Mouse (Mus musculus): ENCODE data around the gene Lin37. TPM values are rescaled to one million over a fixed set of nuclear protein-coding genes. Genes with fewer than 3 reads are reported as not detected.

The Lin37 gene
- polyA plus RNA-seq, 1 experiment, result 47.7 TPM

DNA sequence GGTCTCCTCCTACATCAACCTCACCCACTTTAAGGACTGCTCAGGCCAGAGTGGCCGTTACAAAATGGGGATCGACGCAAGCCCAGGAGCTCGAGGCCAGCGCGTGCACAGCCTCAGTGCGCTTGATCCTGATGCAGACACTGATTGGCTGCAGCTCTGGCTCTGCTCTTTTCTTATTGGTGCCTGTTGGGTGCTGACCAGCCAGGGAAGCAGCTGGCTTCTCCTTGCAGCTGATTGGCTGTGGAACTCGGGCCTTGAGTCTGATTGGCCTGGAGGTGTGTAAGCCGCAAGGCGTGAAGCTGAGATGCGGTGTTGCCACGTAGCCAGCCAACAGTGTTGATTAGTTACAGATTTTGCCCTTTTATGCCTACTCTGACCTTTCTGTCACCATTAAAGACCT lies 39.1 kb upstream of the Lin37 start, which contains the start of gene Zbtb32:
Gene Zbtb32 (minus strand): TSS at position 124 of the 400 bp plus-strand sequence.
- no peak within 1 kb of the TSS for H3K27ac ChIP-seq (ENCODE audit: control insufficient read depth, insufficient read depth, low read depth, low read length, poor library complexity)
- no peak for TF ChIP-seq CTCF (IDR thresholded peaks at IDR 0.05; ENCODE audit: control insufficient read depth, insufficient read depth, low read length)
- no peak for TF ChIP-seq POLR2A (IDR thresholded peaks at IDR 0.05; ENCODE audit: borderline replicate concordance, control insufficient read depth, low read depth, low read length)
- H3K4me1 ChIP-seq (ENCODE audit: control insufficient read depth, insufficient read depth, low read length), result peaks cover 2% of the 10 kb centered on the region; the same call in 1 of the 2 replicates
- WGBS, result 91% methylated on average over 12 of the region's 12 CpGs
- H3K4me3 ChIP-seq (replicated peaks; ENCODE audit: control insufficient read depth, low read depth, low read length), result no peak within 1 kb of the TSS

DNA sequence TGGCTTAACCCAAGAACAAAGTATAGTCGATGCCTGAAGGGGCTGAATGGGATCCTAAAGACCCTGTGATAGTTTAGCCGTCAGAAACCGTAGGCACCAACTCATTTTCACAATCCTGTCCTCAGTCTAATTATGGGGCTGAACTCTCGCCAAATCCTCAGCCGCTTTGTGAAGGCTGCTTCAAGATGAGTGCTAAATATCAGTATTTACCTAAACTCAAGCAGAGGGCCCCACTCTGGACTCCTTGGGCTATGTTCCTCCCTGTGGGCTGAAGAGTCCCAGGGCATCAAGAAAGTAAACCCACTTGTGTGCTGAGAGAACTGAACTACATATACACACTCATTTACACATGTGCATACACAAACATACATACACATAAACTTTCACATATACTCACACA lies 37.2 kb upstream of the Lin37 start:
- TF ChIP-seq POLR2A (IDR thresholded peaks at IDR 0.05; ENCODE audit: borderline replicate concordance, control insufficient read depth, low read depth, low read length) (no peak), CTCF (IDR thresholded peaks at IDR 0.05; ENCODE audit: control insufficient read depth, insufficient read depth, low read length) (no peak)
- 83% methylated on average over 5 of the region's 5 CpGs for WGBS
- H3K27ac ChIP-seq (ENCODE audit: control insufficient read depth, insufficient read depth, low read depth, low read length, poor library complexity), result no peak overlapping the region
- H3K4me1 ChIP-seq (ENCODE audit: control insufficient read depth, insufficient read depth, low read length), result peaks cover 3% of the 10 kb centered on the region; the same call in 1 of the 2 replicates
- no peak overlapping the region for H3K4me3 ChIP-seq (replicated peaks; ENCODE audit: control insufficient read depth, low read depth, low read length)

DNA sequence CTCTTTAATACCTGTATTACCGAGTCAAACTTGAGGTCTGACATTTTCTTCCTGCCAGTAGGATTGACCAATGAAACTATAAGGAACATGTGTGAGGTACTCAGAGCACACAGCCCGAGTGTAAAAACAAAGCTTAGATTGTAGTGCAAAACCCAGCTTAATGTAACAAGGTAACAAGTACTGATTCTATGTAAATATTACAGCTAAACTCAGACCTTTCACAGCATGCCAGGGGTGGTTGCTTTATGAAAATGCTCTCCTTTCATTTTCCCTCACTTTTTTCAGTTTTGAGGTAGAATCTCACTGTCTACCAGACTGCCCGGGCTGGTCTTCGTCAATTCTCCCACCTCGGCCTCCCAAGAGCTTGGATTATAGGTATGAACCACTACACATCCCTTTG lies 36.5 kb upstream of the Lin37 start:
- 74% methylated on average over 5 of the region's 5 CpGs for WGBS
- Histone ChIP-seq H3K4me3 (replicated peaks; ENCODE audit: control insufficient read depth, low read depth, low read length) (no peak overlapping the region), H3K27ac (ENCODE audit: control insufficient read depth, insufficient read depth, low read depth, low read length, poor library complexity) (no peak overlapping the region), H3K4me1 (ENCODE audit: control insufficient read depth, insufficient read depth, low read length) (peaks cover 3% of the 10 kb centered on the region; the same call in 1 of the 2 replicates)
- TF ChIP-seq POLR2A (IDR thresholded peaks at IDR 0.05; ENCODE audit: borderline replicate concordance, control insufficient read depth, low read depth, low read length) (no peak), CTCF (IDR thresholded peaks at IDR 0.05; ENCODE audit: control insufficient read depth, insufficient read depth, low read length) (no peak)

DNA sequence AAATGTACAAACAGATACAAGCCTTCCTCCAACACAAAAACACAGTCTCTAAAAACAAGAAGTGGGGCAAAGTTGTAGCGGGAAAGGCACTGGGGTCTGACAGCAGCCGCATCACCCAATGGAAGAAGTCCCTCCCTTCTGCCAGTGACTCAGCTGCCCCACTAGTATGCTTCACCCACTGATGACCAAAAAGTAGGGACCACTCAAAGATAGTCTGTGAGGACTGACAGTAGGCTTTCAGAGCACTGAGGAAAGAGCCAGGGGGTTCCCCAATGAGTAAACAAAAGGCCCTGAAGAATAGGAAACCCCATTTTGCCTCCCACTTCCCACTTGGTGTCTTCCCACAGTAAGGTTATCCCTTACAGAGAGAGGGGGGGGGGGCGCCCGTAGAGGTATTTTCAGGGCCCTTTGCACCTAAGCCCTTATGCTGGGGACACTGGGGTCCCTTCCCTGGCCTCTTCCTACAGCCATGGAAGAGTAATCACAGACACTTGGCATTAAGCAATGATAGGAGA lies 34.9 kb upstream of the Lin37 start:
- Histone ChIP-seq H3K27ac (ENCODE audit: control insufficient read depth, insufficient read depth, low read depth, low read length, poor library complexity) (no peak overlapping the region), H3K4me1 (ENCODE audit: control insufficient read depth, insufficient read depth, low read length) (peaks cover 3% of the 10 kb centered on the region; the same call in 1 of the 2 replicates), H3K4me3 (replicated peaks; ENCODE audit: control insufficient read depth, low read depth, low read length) (no peak overlapping the region)
- 39% methylated on average over 4 of the region's 4 CpGs for WGBS
- TF ChIP-seq POLR2A (IDR thresholded peaks at IDR 0.05; ENCODE audit: borderline replicate concordance, control insufficient read depth, low read depth, low read length), result no peak
- TF ChIP-seq CTCF (IDR thresholded peaks at IDR 0.05; ENCODE audit: control insufficient read depth, insufficient read depth, low read length), result no peak

DNA sequence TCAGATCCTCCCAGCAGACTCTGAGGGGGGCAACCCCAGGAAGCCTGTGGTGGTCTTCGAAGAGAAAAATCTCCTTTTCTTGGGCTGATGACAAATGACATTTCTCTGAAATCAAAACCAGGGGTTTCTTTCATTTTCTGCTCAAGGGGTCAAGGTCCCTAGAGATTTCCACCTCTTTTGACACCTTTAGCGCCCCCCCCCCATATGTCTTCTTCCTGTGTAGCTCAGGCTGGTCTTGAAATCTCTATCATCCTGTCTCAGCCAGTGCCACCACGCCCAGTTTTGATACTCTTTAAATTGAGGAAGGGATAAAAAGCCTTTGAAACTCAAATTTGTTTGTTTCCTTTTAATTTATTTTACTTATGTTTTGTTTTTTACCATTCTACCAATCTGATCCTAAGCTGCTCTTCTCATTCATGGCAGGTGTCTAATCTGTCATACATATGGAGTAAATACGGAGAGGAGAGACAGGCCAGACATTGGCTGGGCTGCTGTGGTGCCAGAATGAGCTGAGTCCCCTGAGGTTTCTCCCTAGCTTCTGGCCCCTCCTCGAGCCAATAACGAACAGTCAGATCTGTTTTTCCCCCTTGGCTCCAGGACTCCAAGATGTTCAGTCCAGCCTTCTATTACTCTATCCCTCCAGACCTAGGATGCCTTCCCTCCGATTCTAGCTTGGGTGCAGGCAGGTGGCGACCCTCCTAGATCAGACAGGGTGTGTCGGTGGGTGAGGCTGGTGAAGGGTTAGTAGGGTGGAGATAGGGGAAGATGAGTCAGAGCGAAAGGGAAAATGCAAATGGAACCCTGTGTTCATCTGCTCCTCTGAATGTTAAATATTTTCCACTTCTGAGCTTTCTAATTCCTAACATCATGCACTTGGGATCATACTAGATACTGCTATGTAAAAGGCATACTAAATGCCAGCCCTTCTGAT lies 34.2 kb upstream of the Lin37 start:
- H3K27ac ChIP-seq (ENCODE audit: control insufficient read depth, insufficient read depth, low read depth, low read length, poor library complexity), result no peak overlapping the region
- no peak overlapping the region for H3K4me3 ChIP-seq (replicated peaks; ENCODE audit: control insufficient read depth, low read depth, low read length)
- 64% methylated on average over 10 of the region's 10 CpGs for WGBS
- peaks cover 3% of the 10 kb centered on the region; the same call in 1 of the 2 replicates for H3K4me1 ChIP-seq (ENCODE audit: control insufficient read depth, insufficient read depth, low read length)
- no peak for TF ChIP-seq POLR2A (IDR thresholded peaks at IDR 0.05; ENCODE audit: borderline replicate concordance, control insufficient read depth, low read depth, low read length)
- TF ChIP-seq CTCF (IDR thresholded peaks at IDR 0.05; ENCODE audit: control insufficient read depth, insufficient read depth, low read length), result no peak

DNA sequence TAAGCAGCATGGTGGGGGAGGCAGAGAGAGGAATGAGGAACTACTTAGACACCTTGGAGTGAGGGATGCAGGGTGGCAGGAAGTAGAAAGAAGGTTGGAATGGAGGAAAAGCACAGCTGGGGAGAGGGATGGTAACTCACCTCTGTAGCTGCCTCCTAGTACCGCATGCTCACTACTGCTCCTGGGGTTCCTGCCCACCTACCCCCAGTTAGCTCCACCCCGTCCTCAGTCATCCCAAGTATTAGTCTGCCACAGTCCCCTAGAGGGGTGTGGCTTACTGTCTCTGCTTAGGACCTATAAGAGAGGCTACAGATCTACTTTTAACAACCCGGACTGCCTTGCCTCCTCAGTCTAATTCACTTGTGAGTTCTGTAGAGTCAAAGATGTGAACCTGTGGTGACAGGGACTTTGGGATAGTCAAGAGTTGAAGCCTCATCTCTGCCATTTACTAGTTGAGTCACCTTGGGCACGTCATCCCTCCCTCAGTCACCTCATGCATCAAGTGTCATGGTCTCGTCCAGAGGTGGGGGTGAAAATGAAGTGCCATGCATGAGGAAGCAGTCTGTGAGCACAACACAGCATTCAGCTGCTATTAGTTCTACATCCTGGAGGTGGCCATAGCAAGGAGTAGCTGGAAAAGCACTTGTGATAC lies 33.3 kb upstream of the Lin37 start:
- Histone ChIP-seq H3K4me3 (replicated peaks; ENCODE audit: control insufficient read depth, low read depth, low read length) (no peak overlapping the region), H3K4me1 (ENCODE audit: control insufficient read depth, insufficient read depth, low read length) (peaks cover 3% of the 10 kb centered on the region; the same call in 1 of the 2 replicates), H3K27ac (ENCODE audit: control insufficient read depth, insufficient read depth, low read depth, low read length, poor library complexity) (no peak overlapping the region; the same call in 1 of the 2 replicates)
- 50% methylated on average over 5 of the region's 5 CpGs for WGBS
- no peak for TF ChIP-seq POLR2A (IDR thresholded peaks at IDR 0.05; ENCODE audit: borderline replicate concordance, control insufficient read depth, low read depth, low read length)
- no peak for TF ChIP-seq CTCF (IDR thresholded peaks at IDR 0.05; ENCODE audit: control insufficient read depth, insufficient read depth, low read length)

DNA sequence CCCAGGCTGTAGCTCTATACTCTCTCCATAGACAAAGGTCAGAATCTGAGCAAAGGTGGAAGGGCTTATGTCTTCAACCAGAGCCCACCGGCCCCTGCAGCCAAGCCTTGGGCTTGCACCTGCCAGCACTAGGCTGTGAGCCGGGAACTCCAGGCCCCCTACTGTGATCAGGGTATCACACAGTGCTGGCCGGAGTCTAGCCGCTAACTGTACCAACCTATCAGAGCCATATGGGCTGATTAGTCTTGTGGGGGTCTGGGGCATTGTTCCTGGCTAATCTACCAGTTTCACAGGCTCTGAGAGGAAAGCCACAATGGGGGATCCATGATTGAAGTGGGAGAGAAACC lies 31.9 kb upstream of the Lin37 start:
- H3K27ac ChIP-seq (ENCODE audit: control insufficient read depth, insufficient read depth, low read depth, low read length, poor library complexity), result no peak overlapping the region
- peaks cover 3% of the 10 kb centered on the region; the same call in 1 of the 2 replicates for H3K4me1 ChIP-seq (ENCODE audit: control insufficient read depth, insufficient read depth, low read length)
- 90% methylated on average over 4 of the region's 4 CpGs for WGBS
- TF ChIP-seq CTCF (IDR thresholded peaks at IDR 0.05; ENCODE audit: control insufficient read depth, insufficient read depth, low read length), result no peak
- no peak overlapping the region for H3K4me3 ChIP-seq (replicated peaks; ENCODE audit: control insufficient read depth, low read depth, low read length)
